Mouse (Mus musculus) heart, postnatal 36 days (tissue): ENCODE results near the gene Frmd8. TPM values are rescaled to one million over a fixed set of nuclear protein-coding genes. Genes with fewer than 3 reads are reported as not detected.
A peak's percentile ranks its signal among the peaks of the same experiment; 100 is the strongest.
"Not testable (repeated sequence)": the region's sequence is repeated elsewhere in the genome, so short reads cannot be mapped to it uniquely, and the experiment has no call there.

ENCODE experiments used
- DNase-seq, 2 experiments: peaks; one replicate each; pipeline ENCODE4 v3.0.0; 2021 to 2022
- intact Hi-C: fragments of 180-260 bp; cut with DNase I; formaldehyde crosslinking; loops from one replicate; pipeline ENCODE4 v1.15.1; 2025
- total RNA-seq, 2 experiments: library from RNA; stranded (reverse); gene quantifications; 2 replicates each; pipeline ENCODE4 v1.2.3; 2021

Frmd8 gene
- total RNA-seq, 2 experiments from 2014 or later = 11.4 to 11.7 TPM

DNA sequence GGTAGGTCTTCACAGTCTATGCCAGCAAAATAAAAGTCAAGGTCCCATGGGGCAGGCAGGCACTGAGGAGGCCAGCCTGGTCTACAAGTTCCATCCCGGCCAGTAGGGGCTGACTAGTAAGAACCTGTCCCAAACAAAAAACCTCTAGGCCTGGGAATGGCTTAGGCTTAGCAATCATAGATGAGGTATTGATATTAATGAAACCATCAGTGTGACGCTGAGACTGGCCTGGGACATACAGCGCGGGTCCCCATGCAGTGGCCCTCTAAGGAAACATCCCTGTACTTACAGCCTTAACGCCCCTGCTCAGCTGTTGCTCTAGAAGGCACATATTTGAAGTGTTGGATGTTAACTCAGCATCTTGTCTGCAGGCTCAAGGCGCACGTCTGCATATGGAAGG is 46.2 kb downstream of the Frmd8 start:
- no peak for DNase-seq
- intact Hi-C loops = no loop called here

DNA sequence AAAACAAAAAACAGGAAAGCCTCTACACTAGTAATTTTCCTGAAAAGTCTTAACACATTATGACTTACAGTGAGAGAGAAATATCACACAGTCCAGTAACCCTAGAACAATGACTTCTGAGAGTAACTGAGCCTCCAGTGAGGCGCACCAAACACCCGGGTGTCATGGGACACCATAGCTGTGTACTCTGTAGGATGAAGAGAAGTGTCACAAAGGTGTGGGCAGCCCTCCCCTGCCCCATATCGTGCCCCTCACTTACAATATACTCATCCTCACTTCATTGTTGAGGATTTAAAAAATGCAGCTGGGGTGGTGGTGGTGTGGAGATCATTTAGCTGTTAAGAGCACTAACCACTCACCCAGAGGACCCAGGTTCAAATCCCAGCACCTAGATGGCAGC is 46.9 kb downstream of the Frmd8 start:
- no peak for DNase-seq
- intact Hi-C loops = no loop called here

DNA sequence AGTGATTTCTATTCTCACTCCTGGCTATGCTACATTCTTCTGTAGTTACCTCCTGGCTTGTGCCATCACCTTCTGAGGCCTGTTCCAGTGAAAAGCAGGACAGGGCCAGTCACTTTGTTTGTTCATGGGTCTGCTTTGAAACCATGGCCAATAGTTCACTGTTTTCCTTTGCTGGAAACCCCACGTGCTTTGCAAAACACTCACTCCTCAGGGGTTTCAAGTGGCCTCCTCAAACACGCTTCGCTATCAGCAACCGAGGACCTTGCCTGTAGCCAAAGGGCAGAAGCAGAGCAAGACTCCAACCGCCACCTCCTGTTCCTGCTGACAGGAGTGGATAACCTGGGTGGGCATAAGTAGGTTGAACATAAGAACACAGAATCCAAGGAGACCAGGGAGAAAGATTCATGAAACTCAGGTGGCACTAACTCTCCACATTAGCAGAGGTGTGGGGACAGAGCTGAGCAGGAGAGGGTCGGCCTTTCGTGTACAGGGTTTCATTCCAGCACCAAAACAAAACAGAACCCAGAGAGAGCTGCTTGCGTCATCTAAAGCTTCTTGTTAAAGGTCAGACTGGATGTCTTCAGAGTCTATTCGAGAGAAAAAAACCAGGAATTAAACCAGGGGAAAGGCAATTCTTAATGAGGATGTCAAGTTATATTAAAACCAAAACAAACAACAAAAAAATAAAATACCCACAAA is 47.5 kb downstream of the Frmd8 start:
- no peak for DNase-seq
- intact Hi-C loops = no loop called here

DNA sequence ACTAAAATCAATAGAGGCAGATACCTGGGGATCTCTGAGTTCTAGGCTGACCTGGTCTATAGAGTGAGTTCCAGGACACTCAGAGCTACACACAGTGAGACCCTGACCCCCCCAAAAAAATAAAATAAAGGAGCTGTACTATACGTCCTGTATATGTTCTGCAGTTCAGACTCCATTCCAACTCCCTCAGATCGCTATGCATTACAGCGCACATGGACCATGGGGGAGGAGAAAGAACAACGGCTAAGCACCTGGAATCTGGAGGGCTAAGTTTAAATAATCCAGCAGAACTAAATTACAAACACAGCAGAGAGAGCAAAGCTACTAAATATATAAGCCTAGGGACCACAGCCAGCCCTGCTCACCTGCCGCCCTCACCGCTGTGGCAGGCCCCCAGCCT is 48.0 kb downstream of the Frmd8 start:
- DNase-seq = no peak
- intact Hi-C loops = no loop called here

DNA sequence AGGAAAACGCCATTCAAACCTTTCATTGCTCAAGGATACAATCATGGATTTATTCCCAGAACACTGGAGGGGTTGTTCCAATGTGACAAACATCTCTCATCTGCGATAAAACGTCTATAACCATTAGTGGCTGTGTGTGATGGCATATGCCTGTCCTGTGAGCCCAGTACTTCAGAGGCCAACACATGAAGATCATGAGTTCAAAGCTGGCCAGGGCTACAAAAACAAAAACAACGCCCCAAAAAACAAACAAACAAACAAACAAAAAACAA is 48.4 kb downstream of the Frmd8 start:
- intact Hi-C loops = no loop called here
- no peak for DNase-seq

DNA sequence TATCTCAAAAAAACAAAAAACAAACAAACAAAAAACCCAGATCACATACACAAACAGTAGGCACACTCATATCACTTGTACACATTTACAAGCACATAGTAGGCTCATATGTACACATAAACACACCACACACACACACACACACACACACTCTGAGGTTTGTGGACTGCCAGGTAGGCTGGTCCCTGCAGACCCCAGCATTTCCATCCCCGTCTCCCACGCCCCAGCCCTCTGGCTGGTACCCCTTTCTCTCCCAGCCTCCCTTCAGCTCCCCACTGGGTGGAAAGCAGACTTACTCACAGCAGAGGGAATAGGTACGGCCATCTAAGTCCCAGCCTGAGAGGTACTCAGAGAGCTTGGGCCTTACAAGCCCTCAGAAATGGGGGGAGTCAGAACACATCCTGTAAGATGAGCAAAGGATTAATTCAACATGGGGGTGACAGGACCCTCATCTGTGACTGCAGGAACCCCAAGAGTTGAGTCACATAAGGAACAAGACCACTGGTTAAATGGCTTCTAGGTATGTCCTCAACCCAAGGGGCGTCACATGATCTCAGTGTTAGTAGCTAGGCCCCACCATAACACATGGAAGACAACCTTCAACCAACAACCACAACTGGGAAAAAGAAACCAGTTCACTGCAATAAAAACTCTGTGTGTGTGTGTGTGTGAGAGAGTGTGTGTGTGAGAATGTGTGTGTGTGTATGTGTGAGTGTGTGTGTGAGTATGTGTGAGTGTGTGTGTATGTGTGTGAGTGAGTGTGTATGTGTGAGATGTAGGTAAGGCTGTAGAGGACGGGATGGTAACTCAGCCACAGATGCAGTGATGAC is 49.0 kb downstream of the Frmd8 start:
- DNase-seq = no peak
- intact Hi-C loops = loop anchor here (2.0 kb wide), 1 partner anchor 15 kb away; no protein-coding TSS in a partner anchor

DNA sequence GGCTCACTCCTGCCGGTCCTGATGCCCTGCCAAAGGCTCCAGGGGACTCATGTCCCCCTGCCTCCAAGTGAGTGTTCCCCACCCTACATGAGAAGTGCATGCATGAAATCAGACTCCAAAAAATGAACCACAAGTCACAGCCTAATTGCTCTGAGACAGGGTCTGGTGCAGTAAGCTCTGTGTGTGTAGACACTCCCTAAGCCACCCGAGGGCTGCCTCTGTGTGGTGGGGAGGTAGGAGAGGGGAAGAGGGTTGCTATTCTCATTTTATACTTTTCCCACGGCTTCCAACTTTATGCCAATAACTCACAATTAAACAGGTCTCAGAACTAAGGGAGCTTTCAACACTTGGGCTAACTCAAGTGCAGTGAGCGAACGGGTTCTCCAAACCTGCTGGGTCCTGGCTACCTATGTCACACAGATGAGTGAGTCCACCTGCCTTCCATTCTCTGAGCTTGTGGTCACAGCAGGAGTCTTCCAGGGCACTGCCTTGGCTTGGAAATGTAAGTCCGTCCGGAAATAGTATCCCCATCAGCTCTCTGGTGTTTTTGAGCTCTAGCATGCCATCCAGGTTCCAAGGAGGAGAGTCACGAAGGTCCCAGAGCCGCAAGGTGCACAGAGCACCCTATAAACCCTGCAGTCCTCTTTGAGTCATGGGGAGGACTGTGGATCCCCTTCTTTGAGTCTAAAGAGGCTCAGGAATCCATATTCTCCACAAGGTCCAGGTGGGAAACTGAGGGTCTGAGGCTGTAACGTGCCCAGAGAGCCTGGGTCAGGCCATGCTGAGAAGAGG is 50.1 kb downstream of the Frmd8 start:
- intact Hi-C loops = loop anchor here (2.0 kb wide), 1 partner anchor 16 kb away; no protein-coding TSS in a partner anchor
- no peak for DNase-seq

DNA sequence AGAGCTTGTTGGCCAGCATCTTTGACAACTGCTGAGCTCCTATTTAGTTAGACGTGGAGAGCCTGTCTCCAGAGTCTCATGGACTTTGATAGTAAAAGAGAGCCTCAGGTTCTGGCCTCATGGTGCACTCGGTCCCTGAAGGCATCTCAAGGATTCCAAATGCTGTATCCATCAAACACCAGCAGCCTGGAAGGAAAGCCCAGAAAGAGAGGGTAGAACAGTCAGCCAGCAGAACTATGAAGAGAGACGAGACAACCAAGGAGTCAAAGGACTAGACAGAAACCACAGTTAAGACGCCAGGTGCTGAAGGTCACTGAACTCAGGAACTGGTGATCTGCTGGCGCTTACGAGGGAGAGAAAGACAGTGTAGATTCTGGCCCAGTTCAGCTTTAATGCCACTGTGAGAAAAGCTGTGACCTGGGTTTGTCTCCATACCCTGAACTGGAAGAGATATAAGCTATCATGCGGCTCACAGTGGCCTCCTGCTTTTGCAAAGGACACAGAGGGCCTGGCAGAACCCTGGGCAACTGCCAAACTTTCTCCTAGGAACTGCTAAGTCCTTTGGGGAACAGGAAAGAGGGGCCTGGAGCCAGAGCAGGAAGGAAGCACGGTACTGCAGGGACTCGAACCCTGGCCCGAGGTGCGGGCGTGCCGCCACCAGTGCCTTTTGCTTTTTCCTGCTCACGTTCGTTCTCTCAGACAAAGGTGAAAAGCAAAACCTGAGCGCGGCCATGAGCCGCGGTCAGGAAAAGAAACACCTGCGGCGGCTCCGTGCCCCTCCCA is 50.8 kb downstream of the Frmd8 start:
- intact Hi-C loops = loop anchor here (2.0 kb wide), 1 partner anchor 17 kb away; no protein-coding TSS in a partner anchor
- DNase-seq = peak in 1 of 2 experiments; percentile 53

DNA sequence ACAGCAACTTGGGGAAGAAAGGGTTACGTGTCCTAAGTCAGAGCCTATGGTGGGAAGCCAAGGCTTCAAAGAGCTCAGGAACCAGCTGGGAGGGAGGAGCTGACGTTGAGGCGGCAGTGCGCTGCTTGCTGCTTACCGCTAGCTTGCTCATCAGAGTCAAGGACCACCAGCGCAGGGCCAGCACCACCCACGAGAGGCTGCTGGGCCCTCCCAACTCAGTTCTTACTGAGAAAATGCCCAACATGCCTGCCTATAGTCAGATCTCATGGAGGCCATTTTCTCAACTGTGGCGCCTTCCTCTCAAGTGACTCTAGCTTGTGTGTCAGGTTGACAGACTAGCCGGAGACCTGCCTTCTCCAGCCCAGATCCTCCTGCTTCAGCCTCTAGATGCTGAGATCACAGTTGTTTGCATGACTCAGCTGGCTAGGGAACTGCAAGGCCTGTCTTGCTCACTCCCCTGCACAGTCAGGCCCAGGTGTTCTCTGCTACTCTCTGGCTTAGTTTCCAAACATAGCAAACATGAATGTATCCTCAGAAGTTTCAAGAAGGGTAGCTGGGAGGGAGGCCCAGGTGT is 51.7 kb downstream of the Frmd8 start:
- intact Hi-C loops = no loop called here
- DNase-seq = no peak

DNA sequence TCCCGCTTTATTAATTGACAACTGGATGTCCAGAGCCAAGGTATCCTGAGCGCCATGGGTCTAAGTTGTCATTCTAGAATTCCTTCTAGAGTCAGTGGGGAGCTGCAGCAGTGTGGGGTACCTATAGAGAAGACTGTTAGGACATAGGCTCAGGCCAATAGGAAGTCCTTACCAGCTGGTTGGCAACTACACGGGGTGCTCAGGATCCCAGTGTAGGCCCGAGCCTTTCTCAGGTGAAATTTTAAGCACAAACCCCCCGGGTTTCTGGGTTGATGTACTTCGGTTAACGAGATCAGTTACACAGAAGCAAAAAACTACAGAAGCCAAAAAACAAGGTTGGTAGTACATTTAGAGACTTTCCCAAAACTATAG is 52.3 kb downstream of the Frmd8 start:
- DNase-seq = no peak
- intact Hi-C loops = no loop called here

DNA sequence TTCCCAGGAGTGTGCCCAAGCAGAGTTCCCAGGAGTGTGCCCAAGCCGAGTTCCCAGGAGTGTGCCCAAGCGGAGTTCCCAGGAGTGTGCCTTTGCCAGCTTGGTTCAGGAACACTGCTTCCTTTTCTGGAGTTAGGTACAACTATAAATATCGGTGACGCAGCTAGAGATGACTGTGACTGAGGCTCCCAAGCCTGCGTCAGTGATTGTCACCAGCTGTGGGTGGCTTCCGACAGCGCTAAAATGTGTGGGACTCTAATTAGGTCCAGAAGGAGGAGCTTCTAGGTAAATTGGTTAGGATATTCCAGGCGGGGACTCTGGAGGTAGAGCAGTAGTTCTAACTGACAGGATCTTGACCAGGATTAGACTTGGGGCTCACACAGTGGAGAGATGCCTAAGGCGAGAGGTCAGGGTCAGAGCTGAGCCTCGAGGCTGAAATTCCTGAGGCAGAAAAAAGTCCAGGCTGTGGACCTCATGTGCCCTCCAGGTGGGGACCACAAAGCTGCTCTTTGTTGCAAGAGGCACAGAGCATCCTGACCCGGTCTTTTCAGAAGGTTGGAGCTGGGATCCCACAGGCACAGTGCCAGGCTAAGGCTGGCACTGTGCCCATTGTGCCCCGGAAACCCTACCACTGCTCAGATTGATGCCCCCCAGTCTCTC is 52.8 kb downstream of the Frmd8 start:
- intact Hi-C loops = no loop called here
- peak; percentile 43 to 55 for DNase-seq

DNA sequence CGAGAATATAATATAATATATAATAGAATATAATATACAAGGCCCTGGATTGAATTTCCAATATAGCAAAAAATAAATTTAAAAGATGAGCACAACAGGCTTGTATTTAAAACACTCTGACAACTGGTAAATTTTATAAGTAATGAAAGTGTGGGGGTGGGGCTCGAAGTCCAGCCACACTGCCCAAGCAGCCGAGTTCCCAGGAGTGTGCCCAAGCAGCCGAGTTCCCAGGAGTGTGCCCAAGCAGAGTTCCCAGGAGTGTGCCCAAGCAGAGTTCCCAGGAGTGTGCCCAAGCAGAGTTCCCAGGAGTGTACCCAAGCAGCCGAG is 53.3 kb downstream of the Frmd8 start:
- intact Hi-C loops = no loop called here
- no peak for DNase-seq

DNA sequence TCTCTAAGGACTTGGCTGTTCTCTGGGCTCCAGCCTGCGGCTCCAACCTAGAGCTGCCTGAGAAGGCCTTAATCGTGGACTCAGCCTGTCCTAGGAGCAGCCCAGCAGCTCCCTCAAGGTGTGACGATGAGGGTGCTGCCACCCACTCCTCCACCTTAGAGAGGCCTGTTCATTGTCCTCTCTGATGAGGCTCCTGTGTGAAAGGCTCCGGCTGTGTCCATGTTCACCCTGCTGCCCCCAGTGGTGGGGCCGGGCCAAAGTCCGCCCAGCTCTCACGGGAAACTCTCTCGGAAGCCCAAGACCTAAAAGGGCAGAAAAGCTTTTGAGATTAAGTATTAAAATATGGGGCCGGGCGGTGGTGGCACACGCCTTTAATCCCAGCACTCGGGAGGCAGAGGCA is 55.5 kb downstream of the Frmd8 start:
- intact Hi-C loops = loop anchor here (2.0 kb wide), 1 partner anchor 17 kb away; no protein-coding TSS in a partner anchor
- DNase-seq = peak; percentile 67 to 72

DNA sequence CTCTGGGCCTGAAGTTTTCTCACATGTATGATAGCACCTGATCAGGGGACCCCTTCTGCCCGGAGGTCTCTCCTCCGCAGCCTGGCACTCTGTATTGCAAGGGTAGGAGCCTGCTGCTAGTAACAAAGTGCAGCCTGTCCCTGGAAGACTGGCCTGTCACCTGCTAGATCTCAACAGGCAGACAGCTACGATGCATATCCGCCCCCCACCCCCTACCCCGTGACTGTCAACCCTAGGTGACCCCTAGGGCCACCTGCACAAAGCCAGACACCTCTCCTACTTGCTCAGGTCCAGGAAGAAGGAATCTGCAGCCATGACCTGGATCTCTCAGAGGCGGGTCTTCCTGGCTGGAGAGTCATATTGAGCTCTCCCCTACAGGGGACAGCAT is 56.5 kb downstream of the Frmd8 start:
- no peak for DNase-seq
- intact Hi-C loops = loop anchor here (1.0 to 2.0 kb wide), 2 partner anchors 16 to 26 kb away; no protein-coding TSS in a partner anchor

DNA sequence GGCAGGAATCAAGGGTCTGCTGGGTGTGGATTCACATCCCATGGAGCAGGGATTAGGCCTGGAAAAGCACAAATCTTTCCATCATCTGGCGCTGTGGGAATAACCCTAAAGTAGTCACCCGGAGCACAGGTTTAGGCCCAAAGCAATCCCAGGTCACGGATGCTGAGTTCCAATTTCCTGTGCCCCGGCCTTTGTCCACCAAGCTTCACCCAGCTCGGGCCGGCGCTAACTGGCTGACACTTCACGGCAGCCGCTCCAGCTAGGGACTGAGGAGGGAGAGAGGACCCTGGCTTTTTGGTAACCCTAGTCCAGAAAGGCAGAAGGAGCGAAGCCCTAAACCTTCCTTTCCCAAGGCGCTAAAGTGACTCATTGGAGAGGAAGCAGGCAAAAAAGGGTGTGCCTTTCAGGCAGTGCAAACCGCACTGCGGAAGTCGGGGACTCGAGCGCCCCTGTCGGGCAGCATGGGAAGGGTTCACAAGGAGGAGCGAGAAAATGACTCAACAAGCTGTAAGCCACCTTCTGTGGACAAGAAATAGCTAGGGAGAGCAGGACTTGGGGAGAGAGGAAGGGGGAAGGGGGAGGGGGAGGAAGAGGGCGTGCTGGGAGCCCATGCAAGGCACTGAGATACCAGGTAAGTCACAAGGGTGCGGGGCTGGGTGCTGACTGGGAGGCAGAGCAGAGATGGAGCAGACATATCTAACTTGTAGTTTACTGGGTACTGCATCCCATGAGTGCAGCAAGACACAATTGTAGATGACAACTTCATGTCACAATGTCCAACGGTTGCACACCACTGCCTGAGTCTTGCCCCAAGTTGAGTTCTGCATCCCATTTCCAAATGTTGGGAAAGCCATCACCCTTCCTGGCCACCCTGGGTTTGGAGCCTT is 57.1 kb downstream of the Frmd8 start:
- intact Hi-C loops = loop anchor here (1.0 to 2.0 kb wide), 2 partner anchors 15 to 26 kb away; no protein-coding TSS in a partner anchor
- peak; percentile 89 to 90 for DNase-seq

DNA sequence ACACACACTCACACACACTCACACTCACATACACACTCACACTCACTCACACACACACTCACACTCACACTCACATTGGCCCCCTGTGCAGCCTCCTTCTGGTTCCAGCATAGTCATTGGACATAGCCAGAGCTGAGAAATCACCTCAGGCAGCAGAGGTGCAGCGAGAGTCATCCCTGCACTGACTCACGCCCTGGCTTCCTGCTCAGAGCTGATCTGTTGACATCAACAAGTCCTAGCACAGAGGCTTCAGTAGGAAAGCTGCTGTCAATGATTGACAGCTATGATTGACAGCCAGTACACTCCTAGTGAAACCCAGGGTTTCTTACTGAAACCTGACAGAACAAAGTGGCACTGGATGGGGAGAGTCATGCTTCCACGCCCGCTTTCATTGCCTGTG is 59.1 kb downstream of the Frmd8 start:
- DNase-seq = no peak
- intact Hi-C loops = no loop called here

DNA sequence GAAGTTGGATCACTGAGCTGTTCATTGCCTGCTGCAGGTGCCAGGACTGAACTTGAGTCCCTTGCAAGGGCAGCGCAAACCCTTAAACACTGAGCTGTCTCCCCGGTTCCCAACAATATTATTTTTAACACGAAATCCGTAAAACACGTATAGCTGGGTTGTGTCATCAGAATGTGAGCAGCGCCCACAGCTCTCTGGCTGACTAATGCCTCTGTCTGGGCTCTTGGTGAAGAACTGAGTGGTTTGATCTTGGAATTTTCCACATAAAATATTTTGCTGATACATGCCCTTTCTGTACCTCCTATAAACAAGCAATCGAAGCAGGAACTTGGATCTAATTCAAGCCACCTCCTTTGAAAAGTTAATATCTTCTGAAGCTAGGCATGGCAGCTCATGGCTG is 60.1 kb downstream of the Frmd8 start:
- intact Hi-C loops = no loop called here
- no peak for DNase-seq

DNA sequence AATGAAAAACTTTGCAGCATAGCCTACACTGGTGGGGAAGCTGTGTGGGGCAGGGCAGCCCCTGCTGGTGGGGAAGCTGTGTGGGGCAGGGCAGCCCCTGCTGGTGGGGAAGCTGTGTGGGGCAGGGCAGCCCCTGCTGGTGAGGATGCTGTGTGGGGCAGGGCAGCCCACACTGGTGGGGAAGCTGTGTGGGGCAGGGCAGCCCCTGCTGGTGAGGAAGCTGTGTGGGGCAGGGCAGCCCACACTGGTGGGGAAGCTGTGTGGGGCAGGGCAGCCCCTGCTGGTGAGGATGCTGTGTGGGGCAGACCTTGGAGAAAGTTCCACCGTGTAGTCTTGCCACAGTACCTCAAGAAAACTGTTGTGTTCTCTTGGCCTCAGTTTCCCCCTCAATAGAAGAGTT is 61.0 kb downstream of the Frmd8 start:
- DNase-seq, intact Hi-C loops: not testable (repeated sequence)

DNA sequence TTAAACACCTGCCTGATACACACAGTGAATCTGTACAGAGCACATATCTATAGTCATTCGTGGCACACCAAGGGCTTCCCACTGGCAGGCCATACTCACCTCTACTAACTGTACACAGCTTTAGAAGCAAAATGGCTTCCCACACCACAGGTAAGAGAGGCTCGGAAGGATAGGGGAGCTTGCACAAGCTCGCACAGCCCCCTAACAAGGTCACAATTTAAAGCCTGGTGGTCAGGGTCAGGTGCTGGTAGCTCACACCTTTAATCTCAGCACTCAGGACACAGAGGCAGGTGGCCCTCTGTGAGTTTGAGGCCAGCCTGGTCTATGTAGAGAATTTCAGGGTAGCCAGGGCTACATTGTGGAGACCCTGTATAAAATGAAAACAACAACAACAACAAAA is 61.5 kb downstream of the Frmd8 start:
- DNase-seq = no peak
- intact Hi-C loops = no loop called here
